ENCODE assay signal across 16 mouse cellular contexts in genomic region chr11:70803711-70804200, GRCm38 (mm10). TPM values are rescaled to one million over a fixed set of nuclear protein-coding genes. Genes with fewer than 3 reads are reported as not detected.
A peak's percentile ranks its signal among the peaks of the same experiment; 100 is the strongest.
DNase-seq lines count a peak whose midpoint lies in the region; ATAC-seq and TF ChIP-seq lines count a peak whose summit lies in the region.
"Had no signal": no experiment of that assay in that cellular context is flagged by ENCODE, and none has a peak within 500 bp of the region (broad histone marks: within the 10 kb centered on the region; RNA-seq: fewer than 3 reads in every experiment).

No protein-coding gene starts in this region.

- H3K36me3 ChIP-seq in lung, embryonic 14.5 days (ENCODE audit: insufficient read depth): no peaks in the 10 kb centered on the region

- DNase-seq in lung, embryonic 14.5 days: no peak
- DNase-seq in lung, postnatal 10 days: no peak
- peak; percentile 19 to 45 for DNase-seq in CD8-positive naive resting alpha-beta T cell, adult 2 months (ENCODE audit: low read depth in 2 of 2, low spot score in 2 of 2)
- DNase-seq in embryo, embryonic 10 days (ENCODE audit: low spot score): no peak
- DNase-seq in layer of hippocampus, adult 18-20 months (ENCODE audit: low spot score in 2 of 2): no peak
- DNase-seq: adrenal gland, postnatal 14 days; cerebellum, postnatal 10 days; kidney, postnatal 4 days; retina, postnatal 1 day had no signal

- no peaks in the 10 kb centered on the region for H3K27me3 ChIP-seq in lung, embryonic 14.5 days (ENCODE audit: insufficient read depth, low read length)

- ATAC-seq in lung, embryonic 14.5 days (ENCODE audit: insufficient read depth): no peak
- ATAC-seq in neutrophil, adult 5-6 weeks (ENCODE audit: extremely low read depth, insufficient number of reproducible peaks, low FRiP score, poor library complexity, severe bottlenecking): peak; percentile 63
- ATAC-seq: hindbrain, embryonic 16.5 days had no signal

- no peak for TF ChIP-seq CTCF in lung, embryonic 14.5 days (IDR thresholded peaks at IDR 0.05; ENCODE audit: low read depth)

- H3K27ac ChIP-seq in lung, embryonic 14.5 days (ENCODE audit: low read depth): 0 out of 2 replicates have a peak overlapping the region, but pooled peaks have one; percentile 8
- H3K27ac ChIP-seq in brown adipose tissue, adult 24 weeks (replicated peaks; ENCODE audit: low read depth, low read length): peak overlapping the region; percentile 81
- H3K27ac ChIP-seq: stomach, postnatal 0 days had no signal

- no peak overlapping the region for H3K4me2 ChIP-seq in lung, embryonic 14.5 days

- H3K9me3 ChIP-seq in lung, embryonic 14.5 days (ENCODE audit: low read depth, low read length): no peaks in the 10 kb centered on the region

- H3K4me1 ChIP-seq in lung, embryonic 14.5 days (ENCODE audit: insufficient read depth): no peaks in the 10 kb centered on the region
- peaks cover 20% of the 10 kb centered on the region; the same call in 1 of the 2 replicates for H3K4me1 ChIP-seq in brown adipose tissue, adult 24 weeks (ENCODE audit: control insufficient read depth, insufficient read depth, insufficient read length, low read length)

- 65% methylated on average over 6 of the region's 6 CpGs for WGBS in lung, embryonic 14.5 days

- no peak overlapping the region for H3K9ac ChIP-seq in lung, embryonic 14.5 days

- no peak overlapping the region for H3K4me3 ChIP-seq in lung, embryonic 14.5 days (ENCODE audit: low read depth, low read length)
- H3K4me3 ChIP-seq in brown adipose tissue, adult 24 weeks (ENCODE audit: insufficient read depth, low read depth, low read length): no peak overlapping the region
- H3K4me3 ChIP-seq: myocyte had no signal

RNA-seq across cellular contexts. Expression of gene Scimp, which starts 8.6 kb away (rescaled TPM):
- polyA plus RNA-seq in lung, embryonic 14.5 days (2014; fragmentation: Nextera tagmentation; extraction: Ambion mirVana): not detected in 2 replicates
- not detected in 2 replicates for polyA plus RNA-seq in brown adipose tissue, adult 24 weeks (2012; ENCODE audit: insufficient read depth, insufficient read length, missing spikeins)
- 15.1 and 25.1 TPM in 2 replicates for total RNA-seq in neutrophil, adult 5-6 weeks (2017)
- not detected for total RNA-seq in layer of hippocampus, adult 18-20 months (2021)
- total RNA-seq: gastrocnemius, adult 8-10 months had no signal
- polyA plus RNA-seq: limb, embryonic 11.5 days had no signal

RNA-seq across cellular contexts. Expression of gene Zfp3, which starts 39.7 kb away (rescaled TPM):
- 4.0 and 4.2 TPM in 2 replicates for polyA plus RNA-seq in lung, embryonic 14.5 days (2014; fragmentation: Nextera tagmentation; extraction: Ambion mirVana)
- polyA plus RNA-seq in brown adipose tissue, adult 24 weeks (2012; ENCODE audit: insufficient read depth, insufficient read length, missing spikeins): 3.5 and 5.5 TPM in 2 replicates
- total RNA-seq in neutrophil, adult 5-6 weeks (2017): 2.6 and 2.8 TPM in 2 replicates
- 10 to 100 TPM; 22.5 to 24.6 TPM for total RNA-seq in layer of hippocampus, adult 18-20 months (2021)

RNA-seq across cellular contexts. Expression of gene Rabep1, which starts 40.8 kb away (rescaled TPM):
- 32.3 and 32.6 TPM in 2 replicates for polyA plus RNA-seq in lung, embryonic 14.5 days (2014; fragmentation: Nextera tagmentation; extraction: Ambion mirVana)
- 20.5 and 22.8 TPM in 2 replicates for polyA plus RNA-seq in brown adipose tissue, adult 24 weeks (2012; ENCODE audit: insufficient read depth, insufficient read length, missing spikeins)
- 76.0 and 84.5 TPM in 2 replicates for total RNA-seq in neutrophil, adult 5-6 weeks (2017)
- total RNA-seq in layer of hippocampus, adult 18-20 months (2021): 100 to 1,000 TPM; 128 to 130 TPM

Comparison
In these comparisons a context has a peak if more than half of its experiments do, and no peak if none do; other contexts are left out.
1. DNase-seq: peak in CD8-positive naive resting alpha-beta T cell, adult 2 months (2 of 2); none in lung, embryonic 14.5 days (single experiment), lung, postnatal 10 days (single experiment), embryo, embryonic 10 days (single experiment) and layer of hippocampus, adult 18-20 months (0 of 2).
2. RNA of gene Scimp, which starts 8.6 kb away (total RNA-seq): 15.1 to 25.1 TPM in neutrophil, adult 5-6 weeks; not detected in layer of hippocampus, adult 18-20 months; every median in the first group is over 10 times any median in the second.